Mouse (Mus musculus) forebrain, embryonic 10.5 days (tissue): ENCODE data around the gene Thap8. TPM values are rescaled to one million over a fixed set of nuclear protein-coding genes. Genes with fewer than 3 reads are reported as not detected.
A peak's percentile ranks its signal among the peaks of the same experiment; 100 is the strongest.

ENCODE experiments used
- DNase-seq: peaks from one replicate; pipeline ENCODE4 v3.0.0-alpha.2; 2017; ENCODE audit warnings: low spot score; ENCODE audit errors: extremely low spot score
- H3K27ac ChIP-seq: fragments of 300-500 bp; sonication (generic); 2 replicates; pipeline ENCODE4 v1.5.1; 2016; ENCODE audit warnings: mild to moderate bottlenecking
- H3K27me3 ChIP-seq: fragments of 300-500 bp; sonication (generic); 2 replicates; pipeline ENCODE4 v1.6.1; 2016; ENCODE audit warnings: mild to moderate bottlenecking; ENCODE audit not compliant: poor library complexity, severe bottlenecking
- H3K36me3 ChIP-seq: fragments of 300-500 bp; sonication (generic); replicated peaks from 2 replicates; pipeline ENCODE4 v1.6.1; 2016; ENCODE audit warnings: mild to moderate bottlenecking, moderate library complexity
- H3K4me1 ChIP-seq: fragments of 300-500 bp; sonication (generic); 2 replicates; pipeline ENCODE4 v1.6.1; 2016
- H3K4me3 ChIP-seq: fragments of 300-500 bp; sonication (generic); 2 replicates; pipeline ENCODE4 v1.5.1; 2016; ENCODE audit warnings: mild to moderate bottlenecking, moderate library complexity
- H3K9me3 ChIP-seq: fragments of 300-500 bp; sonication (generic); 2 replicates; pipeline ENCODE4 v1.6.1; 2016; ENCODE audit warnings: mild to moderate bottlenecking, moderate library complexity
- WGBS: fragments of 180-500 bp; shearing (Covaris S2); methylation state at CpG from one replicate; pipeline ENCODE4 v1.1.7; 2016; 5-methylcytosine and 5-hydroxymethylcytosine counted together
- polyA plus RNA-seq: library from polyadenylated mRNA; unstranded; fragments of >200 nt; fragmentation: Nextera tagmentation; extraction: Ambion mirVana; gene quantifications from 2 replicates; pipeline ENCODE4 v1.2.1, GENCODE M21; 2016

The Thap8 gene
- polyA plus RNA-seq, 1 experiment from 2014 or later: 0.48 TPM

DNA sequence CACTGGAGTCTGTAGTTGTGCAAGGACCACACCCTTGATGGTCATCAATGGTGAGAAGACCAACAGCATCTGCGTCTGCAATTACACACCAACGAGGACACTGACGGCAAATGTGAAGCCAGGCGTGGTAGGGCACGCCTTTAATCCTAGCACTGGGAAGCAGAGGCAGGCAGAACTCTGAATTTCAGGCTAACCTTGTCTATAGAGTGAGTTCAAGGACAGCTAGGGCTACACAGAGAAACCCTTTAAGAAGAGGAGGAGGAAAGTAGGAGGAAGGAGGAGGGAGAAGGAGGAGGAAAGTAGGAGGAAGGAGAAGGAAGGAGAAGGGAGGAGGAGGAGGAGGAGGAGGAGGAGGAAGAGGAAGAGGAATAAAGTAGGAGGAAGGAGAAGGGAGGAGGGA lies 14.4 kb upstream of the Thap8 start:
- H3K27me3 ChIP-seq: no peaks in the 10 kb centered on the region
- no peak overlapping the region for H3K27ac ChIP-seq
- DNase-seq: no peak
- peaks cover 83% of the 10 kb centered on the region for H3K36me3 ChIP-seq
- no peaks in the 10 kb centered on the region for H3K4me1 ChIP-seq
- no peak overlapping the region for H3K4me3 ChIP-seq
- WGBS: 94% methylated on average over 5 of the region's 5 CpGs
- H3K9me3 ChIP-seq: no peaks in the 10 kb centered on the region

DNA sequence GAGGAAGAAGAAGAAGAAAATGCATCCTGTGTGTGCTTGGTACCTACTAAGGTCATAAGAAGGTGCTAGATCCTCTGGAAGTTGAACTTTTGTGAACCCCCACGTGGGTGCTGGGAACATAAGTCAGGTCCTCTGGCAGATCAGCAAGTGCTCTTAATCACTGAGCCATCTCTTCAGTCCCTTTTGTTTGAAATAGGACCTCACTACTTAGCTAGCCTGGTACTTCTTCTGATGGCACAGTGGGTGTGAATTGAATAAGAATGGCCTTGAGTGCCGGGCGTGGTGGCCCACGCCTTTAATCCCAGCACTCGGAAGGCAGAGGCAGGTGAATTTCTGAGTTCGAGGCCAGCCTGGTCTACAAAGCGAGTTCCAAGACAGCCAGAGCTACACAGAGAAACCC lies 14.0 kb upstream of the Thap8 start:
- WGBS: 89% methylated on average over 7 of the region's 7 CpGs
- H3K4me3 ChIP-seq: no peak overlapping the region
- DNase-seq: no peak
- peaks cover 84% of the 10 kb centered on the region for H3K36me3 ChIP-seq
- H3K27ac ChIP-seq: no peak overlapping the region
- no peaks in the 10 kb centered on the region for H3K27me3 ChIP-seq
- H3K9me3 ChIP-seq: no peaks in the 10 kb centered on the region
- H3K4me1 ChIP-seq: no peaks in the 10 kb centered on the region

DNA sequence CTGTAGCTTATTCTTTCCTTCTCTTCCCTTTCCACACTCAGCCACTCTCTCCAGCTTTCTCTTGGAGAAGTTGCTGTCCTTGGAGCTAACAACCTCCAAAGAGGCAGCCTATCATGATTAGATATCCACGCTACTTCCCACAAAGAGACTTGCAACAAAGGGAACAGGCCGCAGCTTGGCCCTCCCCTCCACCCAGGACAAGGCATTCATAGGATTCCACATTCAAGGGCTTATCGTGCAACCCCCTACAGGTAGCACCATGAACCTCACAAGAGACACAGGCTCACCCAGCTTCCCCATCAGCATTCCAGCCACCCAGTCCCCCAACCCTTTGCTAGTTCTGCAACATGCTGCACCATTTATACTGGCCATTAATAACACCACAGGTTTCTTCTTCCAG lies 13.1 kb upstream of the Thap8 start:
- no peak overlapping the region for H3K27ac ChIP-seq
- no peak overlapping the region for H3K4me3 ChIP-seq
- H3K9me3 ChIP-seq: no peaks in the 10 kb centered on the region
- H3K36me3 ChIP-seq: peaks cover 84% of the 10 kb centered on the region
- H3K4me1 ChIP-seq: no peaks in the 10 kb centered on the region
- no peaks in the 10 kb centered on the region for H3K27me3 ChIP-seq
- WGBS: 89% methylated on average over 3 of the region's 3 CpGs
- DNase-seq: no peak

DNA sequence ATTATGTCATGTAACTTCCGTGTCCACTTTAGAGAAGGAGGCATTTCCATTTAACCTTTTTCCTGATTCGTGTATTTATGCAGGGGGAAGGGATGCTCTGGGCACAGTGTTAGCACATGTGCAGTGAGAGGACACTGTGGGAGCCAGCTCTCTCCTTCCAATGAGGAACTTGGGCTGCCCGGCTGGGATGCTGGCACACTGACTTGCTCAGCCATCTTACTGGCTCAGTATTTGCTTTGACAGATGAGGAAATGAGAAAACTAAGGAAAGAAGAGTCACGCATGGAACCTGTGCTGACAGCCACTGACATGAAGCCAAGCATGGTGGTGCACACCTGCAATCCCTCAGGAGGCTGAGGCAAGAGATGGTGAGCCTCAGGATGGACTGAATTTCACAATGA lies 10.3 kb upstream of the Thap8 start:
- 94% methylated on average over 4 of the region's 4 CpGs for WGBS
- Histone ChIP-seq H3K4me3 (no peak overlapping the region), H3K27me3 (no peaks in the 10 kb centered on the region), H3K4me1 (no peaks in the 10 kb centered on the region), H3K36me3 (peaks cover 84% of the 10 kb centered on the region), H3K9me3 (no peaks in the 10 kb centered on the region), H3K27ac (no peak overlapping the region)
- DNase-seq: no peak

DNA sequence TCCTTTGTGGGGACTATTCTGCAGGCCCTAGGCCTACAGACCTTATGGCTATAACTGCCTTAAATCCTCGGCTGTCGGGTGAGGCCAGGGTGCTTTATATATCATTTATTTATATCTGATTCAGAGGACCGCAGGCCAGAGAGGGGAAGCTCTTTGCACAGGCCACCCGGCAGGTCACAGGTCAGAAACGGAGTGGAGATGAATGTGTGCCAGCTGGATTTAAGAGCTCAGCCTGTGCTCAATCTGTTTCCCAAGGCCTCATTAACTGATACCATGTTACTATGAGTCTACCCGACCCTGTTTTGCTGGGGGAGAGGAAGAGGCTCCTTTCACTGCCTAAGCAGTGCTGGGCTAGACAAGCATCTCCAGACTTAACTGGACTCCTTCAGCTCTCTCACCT lies 5.5 kb upstream of the Thap8 start:
- Histone ChIP-seq H3K27me3 (no peaks in the 10 kb centered on the region), H3K27ac (no peak overlapping the region), H3K4me3 (no peak overlapping the region), H3K4me1 (peaks cover 7% of the 10 kb centered on the region), H3K36me3 (peaks cover 40% of the 10 kb centered on the region), H3K9me3 (no peaks in the 10 kb centered on the region)
- WGBS: 85% methylated on average over 6 of the region's 6 CpGs
- no peak for DNase-seq

DNA sequence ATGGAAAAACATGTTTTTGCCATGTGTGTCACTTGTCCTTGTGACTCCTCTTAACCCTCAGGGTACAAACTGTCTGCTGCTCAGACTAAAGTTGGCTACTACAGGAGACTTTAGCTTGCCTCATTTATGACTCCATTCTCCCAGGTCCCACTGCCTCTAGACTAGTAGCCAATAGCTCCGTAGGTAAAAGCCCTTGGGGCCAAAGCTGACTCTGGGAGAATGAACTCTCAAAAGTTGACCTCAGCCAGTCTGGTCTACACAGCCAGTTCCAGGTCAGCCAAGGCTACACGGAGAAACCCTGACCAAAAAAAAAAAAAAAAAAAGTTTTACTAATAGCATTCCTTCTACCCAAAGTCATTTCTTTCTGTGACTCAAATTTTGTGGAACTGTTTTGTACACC lies 983 bp upstream of the Thap8 start:
- Histone ChIP-seq H3K9me3 (no peaks in the 10 kb centered on the region), H3K27ac (no peak overlapping the region), H3K36me3 (no peaks in the 10 kb centered on the region), H3K4me3 (peak overlapping the region; percentile 87; the same call in 1 of the 2 replicates), H3K27me3 (no peaks in the 10 kb centered on the region), H3K4me1 (peaks cover 20% of the 10 kb centered on the region)
- no peak for DNase-seq
- WGBS: 59% methylated on average over 2 of the region's 2 CpGs

DNA sequence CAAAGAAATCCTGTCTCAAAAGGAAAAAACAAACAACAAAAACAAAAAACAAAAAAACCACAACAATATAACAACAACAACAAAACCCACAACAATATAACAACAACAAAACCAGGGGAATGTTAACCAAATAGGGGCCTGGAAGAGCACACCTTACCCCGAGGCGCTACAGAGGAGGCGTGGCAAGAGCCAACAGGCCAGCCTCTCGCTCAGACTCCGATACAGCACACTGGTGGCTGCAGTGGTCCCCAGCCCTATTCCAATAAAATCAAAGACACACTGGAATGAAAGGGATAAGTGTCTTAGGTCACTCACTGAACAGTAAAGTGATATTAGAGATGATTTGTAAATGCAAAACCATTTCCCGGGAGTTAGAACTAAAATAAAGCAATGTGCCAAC lies 358 bp upstream of the Thap8 start:
- Histone ChIP-seq H3K27me3 (no peaks in the 10 kb centered on the region), H3K9me3 (no peaks in the 10 kb centered on the region), H3K36me3 (no peaks in the 10 kb centered on the region), H3K4me1 (peaks cover 20% of the 10 kb centered on the region), H3K4me3 (peak overlapping the region; percentile 87), H3K27ac (peak overlapping the region; percentile 92)
- DNase-seq: peak; percentile 33
- under 1% methylated on average over 6 of the region's 6 CpGs for WGBS

DNA sequence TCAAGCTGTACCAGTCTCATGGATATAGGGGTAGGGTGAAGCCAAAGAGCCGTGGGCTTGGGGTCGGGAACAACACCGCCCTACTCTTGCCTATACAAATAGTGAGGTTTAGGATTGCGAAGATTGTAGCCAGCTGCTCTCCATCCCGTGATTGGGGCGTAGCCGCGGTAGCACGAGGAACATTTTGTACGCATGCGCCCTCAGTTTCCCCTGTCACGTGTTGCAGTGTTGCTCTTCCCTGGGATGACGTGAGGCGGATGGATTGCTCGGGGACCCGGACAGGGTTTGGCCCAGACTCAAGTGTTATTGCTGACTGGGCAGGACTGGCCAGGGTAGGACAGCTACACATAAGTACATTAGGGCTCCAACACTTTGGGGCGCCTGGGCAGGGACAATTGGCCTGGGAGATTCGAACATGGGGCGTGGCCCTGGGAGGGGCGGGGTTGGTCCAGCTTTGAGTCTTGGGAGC lies 810 bp downstream of the Thap8 start:
- Histone ChIP-seq H3K27ac (peak overlapping the region; percentile 92), H3K4me3 (peak overlapping the region; percentile 87)
- WGBS: under 1% methylated on average over 20 of the region's 20 CpGs

DNA sequence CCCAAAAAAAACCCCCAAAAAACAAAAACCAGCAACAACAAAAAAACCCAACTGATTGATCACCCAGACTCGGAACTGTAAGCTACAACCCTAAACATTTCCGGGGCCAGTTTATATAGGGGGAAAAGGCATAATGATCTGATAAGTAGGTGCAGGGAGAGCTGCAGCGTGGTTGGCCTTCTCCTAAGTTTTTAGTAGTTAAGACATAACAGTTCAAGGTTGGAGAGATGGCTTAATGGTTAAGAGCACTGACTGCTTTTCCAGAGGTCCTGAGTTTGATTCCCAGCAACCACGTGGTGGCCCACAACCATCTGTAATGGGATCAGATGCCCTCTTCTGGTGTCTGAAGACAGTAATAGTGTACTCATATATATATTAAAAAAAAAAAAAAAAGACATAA lies 1.6 kb downstream of the Thap8 start:
- no peak for DNase-seq
- Histone ChIP-seq H3K4me3 (peak overlapping the region; percentile 87; the same call in 1 of the 2 replicates), H3K9me3 (no peaks in the 10 kb centered on the region), H3K27ac (no peak overlapping the region), H3K27me3 (no peaks in the 10 kb centered on the region), H3K4me1 (peaks cover 21% of the 10 kb centered on the region), H3K36me3 (no peaks in the 10 kb centered on the region)
- 86% methylated on average over 4 of the region's 4 CpGs for WGBS

More for the DNA sequence above, 810 bp downstream of the Thap8 start:
- no peaks in the 10 kb centered on the region for H3K27me3 ChIP-seq
- no peaks in the 10 kb centered on the region for H3K36me3 ChIP-seq
- DNase-seq: peak; percentile 80
- H3K9me3 ChIP-seq: no peaks in the 10 kb centered on the region
- H3K4me1 ChIP-seq: peaks cover 20% of the 10 kb centered on the region

DNA sequence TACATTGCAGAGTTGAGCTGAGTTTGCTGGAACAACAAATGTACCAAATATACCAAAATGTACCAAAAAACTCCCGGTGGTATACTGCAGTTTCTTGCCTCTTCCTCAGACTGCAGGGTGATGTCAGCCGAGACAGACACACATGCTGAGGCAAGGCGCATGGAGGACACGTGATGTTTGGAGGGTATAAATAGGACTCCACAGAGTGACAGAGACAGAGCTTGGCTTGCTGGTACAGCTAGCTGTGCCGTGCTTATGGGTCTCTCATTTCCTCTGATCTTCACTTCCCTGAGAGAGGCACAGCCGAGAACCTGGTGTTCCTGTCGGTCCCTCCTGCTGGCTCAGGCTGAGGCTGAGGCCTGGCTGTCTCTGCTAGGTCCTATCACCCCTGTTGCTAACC lies 2.8 kb downstream of the Thap8 start:
- WGBS: 86% methylated on average over 7 of the region's 7 CpGs
- Histone ChIP-seq H3K4me1 (peaks cover 26% of the 10 kb centered on the region), H3K36me3 (no peaks in the 10 kb centered on the region), H3K27me3 (no peaks in the 10 kb centered on the region), H3K27ac (no peak overlapping the region), H3K9me3 (no peaks in the 10 kb centered on the region), H3K4me3 (no peak overlapping the region)
- DNase-seq: no peak

DNA sequence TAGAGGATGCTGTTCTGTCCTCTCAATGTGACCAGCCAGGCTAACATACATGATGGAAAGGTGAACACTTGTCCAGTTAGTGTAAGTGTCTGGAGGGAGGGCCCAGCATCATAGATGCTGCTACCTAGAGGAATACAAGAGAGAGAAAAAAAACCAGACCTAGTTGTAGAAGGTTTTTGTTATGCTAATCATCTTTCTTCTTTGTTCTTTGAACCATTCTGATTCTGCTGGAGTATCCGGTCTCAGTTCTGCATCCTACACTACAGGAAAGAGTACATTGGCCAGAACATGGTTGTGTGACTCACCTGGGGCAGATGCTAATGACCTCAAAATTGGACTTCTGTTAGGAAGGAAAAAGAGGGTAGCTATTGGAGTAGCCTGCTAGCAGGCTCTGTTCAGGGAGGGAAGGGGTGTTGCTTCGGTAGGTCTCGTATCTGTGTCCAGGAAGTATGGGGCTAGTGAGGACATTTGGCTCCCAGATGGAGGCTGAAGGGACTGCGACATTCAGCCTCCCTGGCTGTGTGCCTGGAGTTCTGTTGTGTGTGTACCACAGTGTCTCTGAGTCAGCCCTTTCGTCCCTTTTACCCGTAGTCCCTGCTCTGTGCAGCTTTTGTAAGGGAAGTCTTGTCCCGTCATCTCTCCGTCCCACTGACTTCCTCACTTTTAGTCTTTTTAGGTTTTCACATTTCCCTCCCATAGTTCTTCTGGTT lies 7.0 kb downstream of the Thap8 start:
- WGBS: 77% methylated on average over 8 of the region's 8 CpGs
- Histone ChIP-seq H3K27me3 (peaks cover 13% of the 10 kb centered on the region; the same call in 1 of the 2 replicates), H3K4me3 (no peak overlapping the region), H3K9me3 (no peaks in the 10 kb centered on the region), H3K36me3 (no peaks in the 10 kb centered on the region), H3K27ac (no peak overlapping the region), H3K4me1 (peaks cover 27% of the 10 kb centered on the region)
- DNase-seq: no peak

DNA sequence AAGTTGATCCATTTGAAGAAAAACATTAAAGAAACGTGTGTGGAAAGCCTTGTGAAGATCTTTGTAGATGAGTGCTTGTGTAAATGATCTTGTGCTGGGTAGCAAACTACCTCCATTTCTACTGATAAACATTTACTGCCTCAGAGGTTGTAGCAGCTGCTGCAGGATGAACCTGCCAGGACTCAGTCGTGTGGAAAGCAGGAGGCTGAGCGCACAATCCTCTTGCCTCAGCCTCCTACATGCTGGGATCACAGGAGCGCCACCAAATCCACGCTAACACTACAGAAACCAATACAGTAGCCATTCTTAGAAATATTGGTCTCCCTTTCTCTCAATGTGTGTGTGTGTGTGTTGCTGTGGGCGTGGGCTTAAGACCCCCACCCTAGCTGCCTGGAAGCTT lies 8.2 kb downstream of the Thap8 start:
- Histone ChIP-seq H3K9me3 (no peaks in the 10 kb centered on the region), H3K36me3 (peaks cover 5% of the 10 kb centered on the region), H3K4me3 (no peak overlapping the region), H3K27me3 (peaks cover 13% of the 10 kb centered on the region; the same call in 1 of the 2 replicates), H3K27ac (no peak overlapping the region), H3K4me1 (peaks cover 39% of the 10 kb centered on the region)
- DNase-seq: no peak
- WGBS: 75% methylated on average over 6 of the region's 6 CpGs

DNA sequence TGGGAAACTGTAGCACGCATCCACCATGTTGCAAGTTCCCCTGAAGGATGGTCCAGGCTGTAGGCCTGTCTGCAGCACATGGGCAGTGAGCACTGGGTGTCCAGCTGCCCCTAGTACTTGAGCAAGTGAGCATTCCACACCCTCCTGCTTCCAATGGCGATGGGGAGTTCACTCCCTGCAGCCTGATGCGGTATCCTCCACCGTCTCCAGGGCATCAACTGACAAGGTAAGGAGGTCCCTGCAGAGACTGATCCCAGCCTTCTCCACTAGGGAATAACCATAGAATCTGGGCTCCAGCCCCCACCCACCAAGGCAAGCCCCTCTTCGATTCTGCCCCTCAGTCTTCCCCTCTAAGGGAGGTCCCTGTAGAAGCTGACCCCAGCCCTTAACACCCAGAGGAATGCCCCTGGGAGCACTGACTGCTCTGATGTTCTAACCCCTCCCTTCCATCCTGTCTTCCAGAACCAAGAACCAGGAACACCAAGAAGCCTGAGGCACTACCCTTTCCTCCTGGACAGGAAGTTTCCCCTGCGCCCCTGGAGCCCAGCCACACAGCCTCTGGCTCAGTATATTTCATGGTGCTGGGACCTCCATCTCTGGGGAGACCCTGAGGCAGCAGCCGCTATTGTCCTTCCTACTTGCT lies 9.3 kb downstream of the Thap8 start:
- Histone ChIP-seq H3K27me3 (peaks cover 13% of the 10 kb centered on the region; the same call in 1 of the 2 replicates), H3K27ac (peak overlapping the region; percentile 65), H3K9me3 (no peaks in the 10 kb centered on the region), H3K36me3 (peaks cover 15% of the 10 kb centered on the region), H3K4me1 (peaks cover 39% of the 10 kb centered on the region), H3K4me3 (no peak overlapping the region)
- no peak for DNase-seq
- WGBS: 74% methylated on average over 7 of the region's 7 CpGs
